Mouse (Mus musculus) megakaryocyte, adult 5-6 weeks (primary cell): Measurements from ENCODE around the gene Gm13275. TPM values are rescaled to one million over a fixed set of nuclear protein-coding genes. Genes with fewer than 3 reads are reported as not detected.
"Not testable (repeated sequence)": the region's sequence is repeated elsewhere in the genome, so short reads cannot be mapped to it uniquely, and the experiment has no call there.

ENCODE experiments used
- ATAC-seq: 2 replicates; pipeline ENCODE4 v1.8.0; 2016; ENCODE audit warnings: mild to moderate bottlenecking, inconsistent platforms; ENCODE audit not compliant: poor library complexity, severe bottlenecking
- total RNA-seq, 2 experiments: library from RNA; stranded (forward) in 1 of 2; stranded (reverse) in 1 of 2; fragments of 153-499, 151-499 nt in 1 of 2; fragments of 221-1000, 200-1000 nt in 1 of 2; gene quantifications; 2 replicates each; pipeline versions ENCODE4 v1.2.3 to v1.2.4; 2015 to 2017

The Gm13275 gene
- total RNA-seq, 2 experiments from 2014 or later: not detected

DNA sequence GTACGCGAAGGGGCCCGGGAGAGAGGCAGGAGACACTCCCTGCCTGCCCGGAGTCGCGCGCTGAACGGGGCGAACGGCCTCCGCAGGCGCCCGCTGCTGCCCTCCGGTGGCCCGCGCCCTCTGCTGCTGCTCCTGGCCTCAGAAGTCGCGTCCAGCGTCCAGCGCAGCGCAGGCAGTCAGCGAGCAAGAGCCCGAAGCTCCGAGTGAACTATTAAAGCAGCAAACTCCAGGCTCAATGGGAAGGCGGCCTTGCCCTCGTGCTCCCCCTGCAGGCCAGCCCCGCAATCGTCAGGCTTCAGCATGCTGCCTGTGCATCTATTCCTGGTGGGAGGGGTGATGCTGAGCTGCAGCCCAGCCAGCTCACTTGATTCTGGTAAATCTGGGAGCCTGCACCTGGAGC lies 3.0 kb upstream of the Gm13275 start, which contains the start of gene Gm13278:
Gene Gm13278, plus strand, starts transcription at position 301 of the 400 bp plus-strand sequence.
- not testable (repeated sequence) for ATAC-seq

DNA sequence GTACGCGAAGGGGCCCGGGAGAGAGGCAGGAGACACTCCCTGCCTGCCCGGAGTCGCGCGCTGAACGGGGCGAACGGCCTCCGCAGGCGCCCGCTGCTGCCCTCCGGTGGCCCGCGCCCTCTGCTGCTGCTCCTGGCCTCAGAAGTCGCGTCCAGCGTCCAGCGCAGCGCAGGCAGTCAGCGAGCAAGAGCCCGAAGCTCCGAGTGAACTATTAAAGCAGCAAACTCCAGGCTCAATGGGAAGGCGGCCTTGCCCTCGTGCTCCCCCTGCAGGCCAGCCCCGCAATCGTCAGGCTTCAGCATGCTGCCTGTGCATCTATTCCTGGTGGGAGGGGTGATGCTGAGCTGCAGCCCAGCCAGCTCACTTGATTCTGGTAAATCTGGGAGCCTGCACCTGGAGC lies 2.8 kb downstream of the Gm13275 start, which contains the start of gene Gm13279:
Gene Gm13279, plus strand, starts transcription at position 301 of the 400 bp plus-strand sequence.
- ATAC-seq: not testable (repeated sequence)

DNA sequence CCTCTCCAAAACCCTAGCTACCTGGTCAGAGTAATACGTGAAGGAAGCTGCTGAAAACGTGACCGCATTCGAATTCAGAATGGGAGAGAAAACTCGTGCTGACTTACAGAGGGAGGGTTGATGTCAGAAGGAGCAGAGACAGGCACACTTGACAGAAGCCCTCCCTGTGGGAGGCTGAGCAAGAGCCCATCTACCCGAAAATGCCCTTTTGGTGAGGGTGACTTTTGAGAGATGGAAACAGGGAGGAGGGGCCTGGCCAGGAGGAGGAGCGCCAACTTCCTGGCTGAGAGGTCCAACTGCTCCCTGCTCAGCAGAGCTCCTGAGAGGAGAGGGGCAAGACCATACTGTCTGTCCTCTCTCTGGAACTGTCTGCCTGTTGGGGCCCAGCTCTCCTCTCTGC lies 5.1 kb downstream of the Gm13275 start, which contains the start of gene Gm13285:
Gene Gm13285, plus strand, starts transcription at position 301 of the 400 bp plus-strand sequence.
- ATAC-seq: not testable (repeated sequence)

DNA sequence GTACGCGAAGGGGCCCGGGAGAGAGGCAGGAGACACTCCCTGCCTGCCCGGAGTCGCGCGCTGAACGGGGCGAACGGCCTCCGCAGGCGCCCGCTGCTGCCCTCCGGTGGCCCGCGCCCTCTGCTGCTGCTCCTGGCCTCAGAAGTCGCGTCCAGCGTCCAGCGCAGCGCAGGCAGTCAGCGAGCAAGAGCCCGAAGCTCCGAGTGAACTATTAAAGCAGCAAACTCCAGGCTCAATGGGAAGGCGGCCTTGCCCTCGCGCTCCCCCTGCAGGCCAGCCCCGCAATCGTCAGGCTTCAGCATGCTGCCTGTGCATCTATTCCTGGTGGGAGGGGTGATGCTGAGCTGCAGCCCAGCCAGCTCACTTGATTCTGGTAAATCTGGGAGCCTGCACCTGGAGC lies 8.7 kb downstream of the Gm13275 start, which contains the start of gene Gm13287:
Gene Gm13287, plus strand, starts transcription at position 301 of the 400 bp plus-strand sequence.
- ATAC-seq: not testable (repeated sequence)

- not testable (repeated sequence) for ATAC-seq
Observed at GRCm38 (mm10) chr4:88805231-88805630, 10.9 kb downstream of the Gm13275 start, which contains the start of gene Gm13288. Gene Gm13288, plus strand, starts transcription at chr4:88805531.

DNA sequence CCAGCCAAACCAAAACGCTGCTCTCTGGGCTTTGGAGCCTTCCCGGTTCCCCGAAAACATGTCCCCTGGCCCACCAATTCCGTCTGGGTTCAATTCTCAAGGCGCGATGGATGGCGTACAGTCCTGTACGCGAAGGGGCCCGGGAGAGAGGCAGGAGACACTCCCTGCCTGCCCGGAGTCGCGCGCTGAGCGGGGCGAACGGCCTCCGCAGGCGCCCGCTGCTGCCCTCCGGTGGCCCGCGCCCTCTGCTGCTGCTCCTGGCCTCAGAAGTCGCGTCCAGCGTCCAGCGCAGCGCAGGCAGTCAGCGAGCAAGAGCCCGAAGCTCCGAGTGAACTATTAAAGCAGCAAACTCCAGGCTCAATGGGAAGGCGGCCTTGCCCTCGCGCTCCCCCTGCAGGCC lies 11.5 kb downstream of the Gm13275 start:
- ATAC-seq: not testable (repeated sequence)

DNA sequence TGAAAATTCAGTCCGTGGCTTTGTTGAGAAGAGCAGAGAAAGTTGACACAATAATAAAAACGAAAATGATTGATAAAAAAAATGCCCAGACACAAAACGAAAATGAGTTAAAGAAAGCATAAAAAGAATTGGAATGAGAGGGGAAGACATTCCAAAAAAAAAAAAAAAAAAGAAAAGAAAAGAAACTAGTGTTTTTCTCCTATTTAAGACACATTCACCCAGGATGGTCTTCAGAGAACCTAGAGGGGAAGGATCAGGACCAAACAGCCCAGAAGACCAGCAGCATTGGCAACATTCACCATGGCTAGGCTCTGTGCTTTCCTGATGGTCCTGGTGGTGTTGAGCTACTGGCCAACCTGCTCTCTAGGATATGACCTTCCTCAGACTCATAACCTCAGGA lies 21.6 kb downstream of the Gm13275 start, which contains the start of gene Ifna7:
Gene Ifna7, plus strand, starts transcription at position 301 of the 400 bp plus-strand sequence.
- ATAC-seq: no peak

GRCm38 (mm10) chr4:88819659-88820058 lies 25.4 kb downstream of the Gm13275 start, which contains the start of gene Ifna11:
Gene Ifna11, plus strand, starts transcription at chr4:88819959.
- ATAC-seq: no peak

GRCm38 (mm10) chr4:88822995-88823394 lies 28.7 kb downstream of the Gm13275 start:
- peak; percentile 62; the same call in 1 of the 2 replicates for ATAC-seq

GRCm38 (mm10) chr4:88827116-88827515 lies 32.8 kb downstream of the Gm13275 start, which contains the start of gene Ifna6:
Gene Ifna6, plus strand, starts transcription at chr4:88827416.
- not testable (repeated sequence) for ATAC-seq

DNA sequence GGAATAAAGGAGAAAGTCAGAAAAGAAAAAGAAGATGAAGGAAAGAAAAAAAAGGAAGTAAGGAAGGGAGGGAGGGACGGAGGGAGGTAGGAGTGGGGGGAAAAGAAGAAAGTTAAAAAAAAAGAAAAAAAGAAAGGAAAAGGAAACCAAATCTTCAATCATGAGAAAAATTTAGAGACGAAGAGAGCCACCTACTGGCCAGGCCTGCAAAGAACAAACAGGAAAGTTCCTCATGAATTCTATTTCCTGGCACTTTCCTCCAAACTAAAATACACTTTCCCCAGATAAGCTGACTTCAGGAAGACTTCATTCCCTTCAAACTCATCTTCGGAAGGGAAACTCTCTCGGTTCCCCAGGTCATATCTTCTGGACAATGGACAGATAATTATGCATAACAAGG lies 36.2 kb downstream of the Gm13275 start:
- ATAC-seq: peak; percentile 54

GRCm38 (mm10) chr4:88835225-88835624 lies 40.9 kb downstream of the Gm13275 start, which contains the start of gene Ifna5:
Gene Ifna5, plus strand, starts transcription at chr4:88835525.
- not testable (repeated sequence) for ATAC-seq

DNA sequence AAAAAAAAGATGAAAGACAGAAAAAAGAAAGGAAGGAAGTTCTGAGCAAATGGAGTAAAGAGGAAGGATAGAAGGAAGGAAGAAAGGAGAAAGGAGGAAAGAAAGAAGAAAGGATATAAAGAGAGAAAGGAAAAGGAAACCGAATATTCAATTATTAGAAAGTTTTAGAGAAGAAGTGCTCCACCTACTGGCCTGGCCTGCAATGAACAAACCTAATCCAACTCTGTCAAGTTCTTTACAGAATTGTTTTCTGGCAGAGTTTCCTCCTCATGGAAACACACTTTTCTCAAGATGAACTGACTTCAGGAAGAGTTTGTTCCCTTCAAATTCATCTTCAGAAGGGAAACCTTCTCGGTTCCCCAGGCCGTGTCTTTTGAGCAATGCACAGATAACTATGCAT lies 44.5 kb downstream of the Gm13275 start:
- ATAC-seq: 0 out of 2 replicates have a peak, but pooled peaks have one; percentile 54

- peak; percentile 46; the same call in 1 of the 2 replicates for ATAC-seq
Observed at GRCm38 (mm10) chr4:88840058-88840457, 45.8 kb downstream of the Gm13275 start.

DNA sequence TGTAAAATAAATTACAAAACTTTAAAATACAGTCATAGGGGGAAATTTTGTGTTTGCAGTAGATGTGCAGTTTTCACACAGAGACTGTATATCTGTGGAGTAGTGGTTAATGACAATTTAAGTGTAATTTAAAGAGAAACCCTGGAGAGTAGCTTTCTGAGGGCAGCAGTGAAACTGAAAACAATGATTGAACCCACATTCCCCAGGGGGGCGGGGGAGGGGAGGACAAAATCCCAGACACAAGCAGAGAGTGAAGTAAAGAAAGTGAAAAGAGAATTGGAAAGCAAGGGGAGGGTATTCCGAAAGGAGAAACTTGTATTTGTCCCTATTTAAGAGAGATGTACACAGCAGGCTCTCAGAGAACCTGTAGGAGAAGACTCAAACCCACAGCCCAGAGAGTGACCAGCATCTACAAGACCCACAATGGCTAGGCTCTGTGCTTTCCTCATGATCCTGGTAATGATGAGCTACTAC lies 47.2 kb downstream of the Gm13275 start, which contains the start of gene Ifna4:
Gene Ifna4, plus strand, starts transcription at position 424 of the 474 bp plus-strand sequence.
- ATAC-seq: no peak

Other genes with a start within 250 kb of the Gm13275 start
Only the 30 nearest of the 31 such genes appear.
- gene Ifna14, start 222.7 kb upstream of the Gm13275 start, total RNA-seq (2015): not detected in 2 replicates
- gene Ifna14, start 222.7 kb upstream of the Gm13275 start, total RNA-seq (2017): not detected in 2 replicates
- not detected in 2 replicates for gene Ifna9, start 202.1 kb upstream of the Gm13275 start, total RNA-seq (2015)
- gene Ifna9, start 202.1 kb upstream of the Gm13275 start, total RNA-seq (2017): not detected in 2 replicates
- gene Ifna12, start 191.1 kb upstream of the Gm13275 start, total RNA-seq (2015): not detected in 2 replicates
- not detected in 2 replicates for gene Ifna12, start 191.1 kb upstream of the Gm13275 start, total RNA-seq (2017)
- gene C87499, start 160.1 kb upstream of the Gm13275 start, total RNA-seq (2015): not detected in 2 replicates
- gene C87499, start 160.1 kb upstream of the Gm13275 start, total RNA-seq (2017): not detected in 2 replicates
- not detected in 2 replicates for gene Ifna13, start 150.0 kb upstream of the Gm13275 start, total RNA-seq (2015)
- gene Ifna13, start 150.0 kb upstream of the Gm13275 start, total RNA-seq (2017): not detected in 2 replicates
- gene Ifna16, start 117.6 kb upstream of the Gm13275 start, total RNA-seq (2015): not detected in 2 replicates
- not detected in 2 replicates for gene Ifna16, start 117.6 kb upstream of the Gm13275 start, total RNA-seq (2017)
- not detected in 2 replicates for gene Ifna2, start 110.6 kb upstream of the Gm13275 start, total RNA-seq (2015)
- not detected in 2 replicates for gene Ifna2, start 110.6 kb upstream of the Gm13275 start, total RNA-seq (2017)
- gene Ifnab, start 103.1 kb upstream of the Gm13275 start, total RNA-seq (2015): not detected in 2 replicates
- gene Ifnab, start 103.1 kb upstream of the Gm13275 start, total RNA-seq (2017): not detected in 2 replicates
- gene Gm26566, start 72.7 kb upstream of the Gm13275 start, total RNA-seq (2015): not detected in 2 replicates
- gene Gm26566, start 72.7 kb upstream of the Gm13275 start, total RNA-seq (2017): 0.55 TPM in 1 of 2 replicates, not detected in the other
- gene Klhl9, start 72.0 kb upstream of the Gm13275 start, total RNA-seq (2015): 56.7 and 61.1 TPM in 2 replicates
- 83.8 and 85.5 TPM in 2 replicates for gene Klhl9, start 72.0 kb upstream of the Gm13275 start, total RNA-seq (2017)
- not detected in 2 replicates for gene Gm13271, start 39.6 kb upstream of the Gm13275 start, total RNA-seq (2015)
- gene Gm13271, start 39.6 kb upstream of the Gm13275 start, total RNA-seq (2017): not detected in 2 replicates
- gene Gm13283, start 34.4 kb upstream of the Gm13275 start, total RNA-seq (2015): not detected in 2 replicates
- 0.18 and 0.20 TPM in 2 replicates for gene Gm13283, start 34.4 kb upstream of the Gm13275 start, total RNA-seq (2017)
- not detected in 2 replicates for gene Gm13290, start 20.7 kb upstream of the Gm13275 start, total RNA-seq (2015)
- not detected in 2 replicates for gene Gm13290, start 20.7 kb upstream of the Gm13275 start, total RNA-seq (2017)
- gene Gm13289, start 17.6 kb upstream of the Gm13275 start, total RNA-seq (2015): not detected in 2 replicates
- gene Gm13289, start 17.6 kb upstream of the Gm13275 start, total RNA-seq (2017): not detected in 2 replicates
- gene Gm13272, start 14.6 kb upstream of the Gm13275 start, total RNA-seq (2015): not detected in 2 replicates
- gene Gm13272, start 14.6 kb upstream of the Gm13275 start, total RNA-seq (2017): not detected in 2 replicates
- gene Ifnz, start 12.4 kb upstream of the Gm13275 start, total RNA-seq (2015): not detected in 2 replicates
- gene Ifnz, start 12.4 kb upstream of the Gm13275 start, total RNA-seq (2017): not detected in 2 replicates
- not detected in 2 replicates for gene Gm13276, start 8.8 kb upstream of the Gm13275 start, total RNA-seq (2015)
- gene Gm13276, start 8.8 kb upstream of the Gm13275 start, total RNA-seq (2017): not detected in 2 replicates
- gene Gm13277, start 5.9 kb upstream of the Gm13275 start, total RNA-seq (2015): not detected in 2 replicates
- gene Gm13277, start 5.9 kb upstream of the Gm13275 start, total RNA-seq (2017): not detected in 2 replicates
- not detected in 2 replicates for gene Gm13278, start 2.9 kb upstream of the Gm13275 start, total RNA-seq (2015)
- gene Gm13278, start 2.9 kb upstream of the Gm13275 start, total RNA-seq (2017): not detected in 2 replicates
- gene Gm13279, start 2.9 kb downstream of the Gm13275 start, total RNA-seq (2015): not detected in 2 replicates
- gene Gm13279, start 2.9 kb downstream of the Gm13275 start, total RNA-seq (2017): not detected in 2 replicates
- gene Gm13285, start 5.2 kb downstream of the Gm13275 start, total RNA-seq (2015): not detected in 2 replicates
- not detected in 2 replicates for gene Gm13285, start 5.2 kb downstream of the Gm13275 start, total RNA-seq (2017)
- gene Gm13287, start 8.8 kb downstream of the Gm13275 start, total RNA-seq (2015): not detected in 2 replicates
- gene Gm13287, start 8.8 kb downstream of the Gm13275 start, total RNA-seq (2017): not detected in 2 replicates
- gene Gm13288, start 11.0 kb downstream of the Gm13275 start, total RNA-seq (2015): not detected in 2 replicates
- gene Gm13288, start 11.0 kb downstream of the Gm13275 start, total RNA-seq (2017): not detected in 2 replicates
- not detected in 2 replicates for gene Ifna7, start 21.7 kb downstream of the Gm13275 start, total RNA-seq (2015)
- not detected in 2 replicates for gene Ifna7, start 21.7 kb downstream of the Gm13275 start, total RNA-seq (2017)
- gene Ifna11, start 25.5 kb downstream of the Gm13275 start, total RNA-seq (2015): not detected in 2 replicates
- gene Ifna11, start 25.5 kb downstream of the Gm13275 start, total RNA-seq (2017): not detected in 2 replicates
- not detected in 2 replicates for gene Ifna6, start 32.9 kb downstream of the Gm13275 start, total RNA-seq (2015)
- not detected in 2 replicates for gene Ifna6, start 32.9 kb downstream of the Gm13275 start, total RNA-seq (2017)
- gene Ifna5, start 41.0 kb downstream of the Gm13275 start, total RNA-seq (2015): not detected in 2 replicates
- not detected in 2 replicates for gene Ifna5, start 41.0 kb downstream of the Gm13275 start, total RNA-seq (2017)
- gene Ifna4, start 47.4 kb downstream of the Gm13275 start, total RNA-seq (2015): not detected in 2 replicates
- gene Ifna4, start 47.4 kb downstream of the Gm13275 start, total RNA-seq (2017): not detected in 2 replicates
- not detected in 2 replicates for gene Ifna1, start 55.6 kb downstream of the Gm13275 start, total RNA-seq (2015)
- gene Ifna1, start 55.6 kb downstream of the Gm13275 start, total RNA-seq (2017): not detected in 2 replicates
- gene Ifne, start 85.7 kb downstream of the Gm13275 start, total RNA-seq (2015): not detected in 2 replicates
- not detected in 2 replicates for gene Ifne, start 85.7 kb downstream of the Gm13275 start, total RNA-seq (2017)